Mouse (Mus musculus) neural tube, embryonic 15.5 days (tissue): ENCODE data around the gene Nell1. TPM values are rescaled to one million over a fixed set of nuclear protein-coding genes. Genes with fewer than 3 reads are reported as not detected.

ENCODE experiments used
- ATAC-seq: fragments of 200-750 bp; cut with Nextera tagmentation; 2 replicates; pipeline ENCODE4 v1.8.0; 2017; ENCODE audit warnings: mild to moderate bottlenecking, moderate TSS enrichment, moderate library complexity; ENCODE audit not compliant: low FRiP score
- H3K27ac ChIP-seq: fragments of 300-500 bp; sonication (generic); replicated peaks from 2 replicates; pipeline ENCODE4 v1.5.1; 2015; ENCODE audit warnings: mild to moderate bottlenecking, inconsistent platforms
- H3K27me3 ChIP-seq: fragments of 300-500 bp; sonication (generic); replicated peaks from 2 replicates; pipeline ENCODE4 v1.6.1; 2015; ENCODE audit warnings: inconsistent platforms
- H3K36me3 ChIP-seq: fragments of 300-500 bp; sonication (generic); 2 replicates; pipeline ENCODE4 v1.6.1; 2015; ENCODE audit warnings: inconsistent platforms
- H3K4me1 ChIP-seq: fragments of 300-500 bp; sonication (generic); 2 replicates; pipeline ENCODE4 v1.6.1; 2015; ENCODE audit warnings: inconsistent platforms
- H3K4me2 ChIP-seq: fragments of 300-500 bp; sonication (generic); 2 replicates; pipeline ENCODE4 v1.6.1; 2015; ENCODE audit warnings: inconsistent platforms, mild to moderate bottlenecking, moderate library complexity
- H3K4me3 ChIP-seq: fragments of 300-500 bp; sonication (generic); replicated peaks from 2 replicates; pipeline ENCODE4 v1.5.1; 2015; ENCODE audit warnings: mild to moderate bottlenecking, inconsistent platforms
- H3K9ac ChIP-seq: fragments of 300-500 bp; sonication (generic); replicated peaks from 2 replicates; pipeline ENCODE4 v1.6.1; 2015; ENCODE audit warnings: mild to moderate bottlenecking, inconsistent platforms
- H3K9me3 ChIP-seq: fragments of 300-500 bp; sonication (generic); replicated peaks from 2 replicates; pipeline ENCODE4 v1.6.1; 2016; ENCODE audit warnings: inconsistent platforms
- WGBS: fragments of 180-500 bp; shearing (Covaris S2); methylation state at CpG from one replicate; pipeline ENCODE4 v1.1.7; 2015; ENCODE audit warnings: mixed read lengths; 5-methylcytosine and 5-hydroxymethylcytosine counted together
- polyA plus RNA-seq: library from polyadenylated mRNA; unstranded; fragments of >200 nt; fragmentation: Nextera tagmentation; extraction: Ambion mirVana; gene quantifications from 2 replicates; pipeline ENCODE4 v1.2.1, GENCODE M21; 2015

Gene Nell1
- polyA plus RNA-seq, 1 experiment from 2014 or later = 46.0 TPM

DNA sequence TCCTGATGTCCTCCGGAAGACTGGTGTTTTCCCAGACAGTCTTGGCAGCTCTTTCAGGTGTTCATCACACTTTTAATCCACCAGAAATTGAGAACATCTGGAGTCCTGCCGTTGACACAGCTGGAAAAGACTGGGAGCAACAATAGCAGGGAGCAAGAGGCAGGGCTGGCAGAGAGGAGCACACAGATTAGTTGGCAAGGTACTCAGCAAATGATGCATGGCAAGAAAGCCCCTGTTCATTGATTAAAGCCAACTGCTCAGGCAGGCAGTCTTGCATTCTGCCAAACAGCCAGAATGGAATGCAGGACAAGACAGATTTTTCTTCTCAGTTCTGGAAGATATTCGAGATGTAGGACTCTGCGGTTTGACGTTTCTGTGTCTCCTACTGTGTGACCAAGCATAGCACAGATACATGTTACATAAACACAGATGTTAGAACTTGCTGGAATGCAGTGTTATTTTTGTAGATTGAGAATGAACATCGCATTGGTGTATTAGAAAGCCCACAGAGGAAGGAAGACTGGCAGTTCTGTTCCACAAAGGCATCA is 925.0 kb downstream of the Nell1 start:
- no peaks in the 10 kb centered on the region for H3K9me3 ChIP-seq
- no peak for ATAC-seq
- no peak overlapping the region for H3K4me2 ChIP-seq
- H3K4me1 ChIP-seq = no peaks in the 10 kb centered on the region
- no peak overlapping the region for H3K9ac ChIP-seq
- no peaks in the 10 kb centered on the region for H3K27me3 ChIP-seq
- H3K4me3 ChIP-seq = no peak overlapping the region
- no peaks in the 10 kb centered on the region for H3K36me3 ChIP-seq
- no peak overlapping the region for H3K27ac ChIP-seq
- 73% methylated on average over 6 of the region's 6 CpGs for WGBS

Other genes with a start within 250 kb of the Nell1 start
- gene Htatip2, start 215.7 kb upstream of the Nell1 start, polyA plus RNA-seq = 5.1 and 9.0 TPM in 2 replicates
- gene Prmt3, start 196.5 kb upstream of the Nell1 start, polyA plus RNA-seq = 47.7 and 50.7 TPM in 2 replicates
- 14.9 and 19.7 TPM in 2 replicates for gene Slc6a5, start 64.7 kb upstream of the Nell1 start, polyA plus RNA-seq